Mouse (Mus musculus) limb, embryonic 10.5 days (tissue): Measurements from ENCODE around the gene Gna13. TPM values are rescaled to one million over a fixed set of nuclear protein-coding genes. Genes with fewer than 3 reads are reported as not detected.

ENCODE experiments used
- DNase-seq: peaks from one replicate; pipeline ENCODE4 v3.0.0-alpha.2; 2017; ENCODE audit warnings: low spot score
- H3K27ac ChIP-seq: fragments of 300-500 bp; sonication (generic); 2 replicates; pipeline ENCODE4 v1.5.1; 2016; ENCODE audit warnings: mild to moderate bottlenecking
- H3K27me3 ChIP-seq: fragments of 300-500 bp; sonication (generic); 2 replicates; pipeline ENCODE4 v1.6.1; 2016; ENCODE audit warnings: low read depth, mild to moderate bottlenecking; ENCODE audit not compliant: poor library complexity, severe bottlenecking
- H3K36me3 ChIP-seq: fragments of 300-500 bp; sonication (generic); 2 replicates; pipeline ENCODE4 v1.6.1; 2016; ENCODE audit warnings: mild to moderate bottlenecking, moderate library complexity
- H3K4me1 ChIP-seq: fragments of 300-500 bp; sonication (generic); 2 replicates; pipeline ENCODE4 v1.6.1; 2016
- H3K4me3 ChIP-seq: fragments of 300-500 bp; sonication (generic); 2 replicates; pipeline ENCODE4 v1.5.1; 2016; ENCODE audit warnings: mild to moderate bottlenecking, moderate library complexity
- H3K9me3 ChIP-seq: fragments of 300-500 bp; sonication (generic); replicated peaks from 2 replicates; pipeline ENCODE4 v1.6.1; 2016; ENCODE audit warnings: mild to moderate bottlenecking
- WGBS: fragments of 180-500 bp; shearing (Covaris S2); methylation state at CpG from one replicate; pipeline ENCODE4 v1.1.7; 2016; 5-methylcytosine and 5-hydroxymethylcytosine counted together
- polyA plus RNA-seq: library from polyadenylated mRNA; unstranded; fragments of >200 nt; fragmentation: Nextera tagmentation; extraction: Ambion mirVana; gene quantifications from 2 replicates; pipeline ENCODE4 v1.2.1, GENCODE M21; 2016

Gna13 gene
- polyA plus RNA-seq, 1 experiment from 2014 or later, result 20.1 TPM

DNA sequence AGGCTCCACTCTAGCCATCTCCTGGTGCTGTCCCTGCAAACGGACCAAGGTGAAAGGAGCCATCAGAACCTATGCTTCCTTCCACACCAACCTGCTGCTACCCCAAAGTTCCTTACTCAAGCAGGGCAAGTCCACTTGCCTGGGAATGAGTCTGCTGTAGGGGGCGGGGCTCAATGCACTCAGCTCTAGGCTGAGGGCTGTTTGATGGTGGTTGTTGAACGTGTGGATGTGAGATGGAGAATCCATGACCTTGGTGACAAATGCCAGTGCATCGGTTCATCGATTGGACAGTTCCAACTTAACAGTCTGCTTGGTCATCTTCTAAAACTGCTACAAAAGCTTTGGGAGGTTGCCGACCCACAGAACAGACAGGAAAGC lies 8.4 kb upstream of the Gna13 start:
- no peaks in the 10 kb centered on the region for H3K9me3 ChIP-seq
- DNase-seq, result no peak
- no peaks in the 10 kb centered on the region for H3K27me3 ChIP-seq
- H3K36me3 ChIP-seq, result no peaks in the 10 kb centered on the region
- H3K4me3 ChIP-seq, result no peak overlapping the region
- H3K4me1 ChIP-seq, result 0 out of 2 replicates have a peak, but pooled peaks cover 5% of the 10 kb centered on the region
- no peak overlapping the region for H3K27ac ChIP-seq
- WGBS, result 81% methylated on average over 6 of the region's 6 CpGs

- Histone ChIP-seq H3K36me3 (no peaks in the 10 kb centered on the region), H3K27ac (no peak overlapping the region), H3K4me3 (no peak overlapping the region), H3K9me3 (no peaks in the 10 kb centered on the region), H3K4me1 (peaks cover 8% of the 10 kb centered on the region; the same call in 1 of the 2 replicates), H3K27me3 (no peaks in the 10 kb centered on the region)
- no peak for DNase-seq
- WGBS, result 73% methylated on average over 16 of the region's 16 CpGs
Observed at GRCm38 (mm10) chr11:109355771-109356388, 6.8 kb upstream of the Gna13 start.

GRCm38 (mm10) chr11:109357171-109357570 lies 5.5 kb upstream of the Gna13 start:
- Histone ChIP-seq H3K27ac (no peak overlapping the region), H3K4me1 (peaks cover 20% of the 10 kb centered on the region), H3K36me3 (no peaks in the 10 kb centered on the region), H3K9me3 (no peaks in the 10 kb centered on the region), H3K27me3 (peaks cover 5% of the 10 kb centered on the region), H3K4me3 (no peak overlapping the region)
- no peak for DNase-seq
- WGBS, result 93% methylated on average over 5 of the region's 5 CpGs

DNA sequence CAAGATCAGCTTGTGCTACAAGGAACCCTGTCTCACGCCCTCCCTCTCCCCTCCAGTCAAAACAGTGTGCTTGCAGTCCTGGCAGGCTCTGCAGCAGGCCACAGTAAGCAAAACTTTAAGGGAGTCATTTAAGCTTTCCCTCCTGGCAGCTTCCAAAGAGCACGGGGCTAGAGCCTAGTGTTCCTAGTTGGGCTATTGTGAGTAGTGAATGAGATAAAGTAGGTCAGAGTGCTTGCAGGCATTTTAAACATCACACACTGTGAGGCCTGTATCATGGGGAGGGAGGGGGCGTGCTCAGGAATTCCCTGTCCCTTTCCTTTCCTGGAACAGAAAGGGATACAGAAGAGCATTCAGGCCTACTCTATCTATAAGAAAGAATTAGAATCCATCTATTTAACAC lies 4.1 kb upstream of the Gna13 start:
- DNase-seq, result no peak
- no peak overlapping the region for H3K4me3 ChIP-seq
- WGBS, result 55% methylated on average over 3 of the region's 3 CpGs
- peaks cover 20% of the 10 kb centered on the region for H3K4me1 ChIP-seq
- H3K27ac ChIP-seq, result no peak overlapping the region
- peaks cover 5% of the 10 kb centered on the region for H3K27me3 ChIP-seq
- no peaks in the 10 kb centered on the region for H3K9me3 ChIP-seq
- no peaks in the 10 kb centered on the region for H3K36me3 ChIP-seq

DNA sequence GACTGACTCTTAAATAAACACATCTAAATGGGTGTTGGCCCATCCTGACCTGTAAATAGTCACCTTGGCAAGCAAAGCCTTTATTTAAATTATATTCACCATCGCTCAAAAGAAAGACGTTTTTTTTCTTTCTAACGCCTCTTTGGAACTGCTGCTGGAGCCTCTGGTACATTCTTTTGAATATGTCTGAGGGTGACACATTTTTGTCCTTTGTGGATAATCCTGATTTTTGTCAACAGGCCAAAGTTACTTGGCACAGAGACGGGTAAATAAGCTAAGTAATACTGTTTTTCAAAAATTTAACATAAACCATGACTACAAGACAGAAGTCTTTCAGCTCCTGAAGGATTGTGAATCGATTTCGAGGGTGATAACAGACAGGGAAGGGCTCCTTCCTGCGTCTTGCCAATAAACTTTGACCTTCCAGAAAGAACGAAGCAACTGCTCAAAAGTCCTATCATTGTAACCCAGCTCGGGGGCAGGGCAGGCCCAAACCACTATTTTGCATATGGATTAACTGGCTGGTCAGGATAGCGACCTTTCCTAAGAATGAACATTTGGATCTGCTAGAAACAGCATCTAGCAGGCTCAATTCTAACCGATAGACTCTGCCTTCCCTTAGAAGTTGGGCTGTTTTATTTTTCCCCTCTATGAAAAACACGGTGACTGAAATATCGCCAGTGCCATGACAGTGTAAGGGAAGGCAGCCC lies 3.4 kb upstream of the Gna13 start:
- Histone ChIP-seq H3K36me3 (no peaks in the 10 kb centered on the region), H3K4me3 (no peak overlapping the region), H3K9me3 (no peaks in the 10 kb centered on the region), H3K27me3 (peaks cover 5% of the 10 kb centered on the region), H3K27ac (no peak overlapping the region), H3K4me1 (peaks cover 24% of the 10 kb centered on the region)
- DNase-seq, result no peak
- WGBS, result 59% methylated on average over 13 of the region's 13 CpGs

DNA sequence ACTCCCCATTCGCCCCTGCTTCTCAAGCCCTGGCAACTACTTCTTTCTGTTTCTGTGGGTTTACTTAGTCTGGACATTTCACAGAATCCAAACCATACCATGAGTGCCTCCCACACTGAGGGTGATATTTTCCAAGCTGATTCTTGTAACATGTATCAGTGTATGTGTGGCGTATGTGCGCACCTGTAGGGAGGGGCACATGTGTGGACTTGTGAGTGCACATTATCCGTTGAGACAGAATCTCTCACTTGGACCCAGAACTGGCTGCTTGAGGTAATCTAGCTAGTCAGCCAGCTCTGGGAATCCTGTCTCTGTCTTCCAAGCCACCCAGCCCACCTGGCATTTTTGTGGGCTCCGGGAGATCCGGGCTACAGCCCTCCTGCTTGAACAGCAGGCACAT lies 2.5 kb upstream of the Gna13 start:
- DNase-seq, result no peak
- Histone ChIP-seq H3K9me3 (no peaks in the 10 kb centered on the region), H3K36me3 (0 out of 2 replicates have a peak, but pooled peaks cover 4% of the 10 kb centered on the region), H3K27ac (no peak overlapping the region), H3K4me3 (no peak overlapping the region), H3K27me3 (peaks cover 5% of the 10 kb centered on the region), H3K4me1 (peaks cover 33% of the 10 kb centered on the region)
- 70% methylated on average over 6 of the region's 6 CpGs for WGBS

DNA sequence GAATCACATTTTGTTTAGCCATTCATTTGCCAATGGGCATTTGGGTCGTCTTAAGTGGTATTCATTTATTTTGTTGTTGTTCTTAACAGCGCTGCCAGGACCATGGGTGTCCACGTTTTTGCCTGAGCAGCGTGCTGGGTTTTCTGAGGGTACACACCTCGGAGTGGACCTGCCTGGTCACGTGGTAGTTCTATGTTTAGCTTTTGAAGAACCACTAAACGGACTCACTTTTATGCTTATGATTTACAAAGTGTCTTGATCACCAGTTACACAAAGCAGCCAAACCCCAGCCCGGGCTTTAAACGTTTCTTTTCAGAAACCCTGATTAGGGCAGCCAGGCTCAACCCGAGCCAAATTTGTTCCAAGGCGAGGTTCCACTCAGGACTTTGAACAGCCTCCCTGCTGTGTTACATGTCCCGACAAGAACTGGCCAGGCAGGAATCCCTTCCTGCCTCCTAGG lies 2.0 kb upstream of the Gna13 start:
- no peak for DNase-seq
- peak overlapping the region; percentile 34; the same call in 1 of the 2 replicates for H3K27ac ChIP-seq
- H3K4me1 ChIP-seq, result peaks cover 35% of the 10 kb centered on the region
- no peak overlapping the region for H3K4me3 ChIP-seq
- peaks cover 5% of the 10 kb centered on the region for H3K27me3 ChIP-seq
- 63% methylated on average over 12 of the region's 12 CpGs for WGBS
- H3K36me3 ChIP-seq, result peaks cover 9% of the 10 kb centered on the region
- H3K9me3 ChIP-seq, result no peaks in the 10 kb centered on the region

DNA sequence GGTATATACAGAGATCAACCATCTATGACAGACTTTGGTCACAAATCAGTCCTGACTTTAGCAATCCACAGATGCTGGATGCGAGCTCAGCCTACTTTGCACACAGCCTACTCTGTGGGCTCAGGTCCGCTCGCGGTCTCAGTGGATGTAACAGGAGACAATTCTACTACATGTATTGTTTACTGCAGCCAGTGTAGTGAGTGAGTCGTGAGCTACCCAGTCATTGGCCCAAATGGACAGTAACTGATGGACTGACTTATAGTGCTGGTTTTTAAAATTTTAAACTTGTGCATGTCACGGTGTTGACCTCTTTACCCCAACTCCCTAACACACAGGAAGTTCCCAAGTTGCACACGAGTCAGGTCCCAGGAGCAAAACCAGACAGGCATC lies 1.4 kb upstream of the Gna13 start:
- Histone ChIP-seq H3K4me3 (no peak overlapping the region), H3K9me3 (no peaks in the 10 kb centered on the region), H3K36me3 (peaks cover 15% of the 10 kb centered on the region), H3K4me1 (peaks cover 35% of the 10 kb centered on the region), H3K27ac (no peak overlapping the region), H3K27me3 (peaks cover 5% of the 10 kb centered on the region)
- no peak for DNase-seq
- 80% methylated on average over 7 of the region's 7 CpGs for WGBS

DNA sequence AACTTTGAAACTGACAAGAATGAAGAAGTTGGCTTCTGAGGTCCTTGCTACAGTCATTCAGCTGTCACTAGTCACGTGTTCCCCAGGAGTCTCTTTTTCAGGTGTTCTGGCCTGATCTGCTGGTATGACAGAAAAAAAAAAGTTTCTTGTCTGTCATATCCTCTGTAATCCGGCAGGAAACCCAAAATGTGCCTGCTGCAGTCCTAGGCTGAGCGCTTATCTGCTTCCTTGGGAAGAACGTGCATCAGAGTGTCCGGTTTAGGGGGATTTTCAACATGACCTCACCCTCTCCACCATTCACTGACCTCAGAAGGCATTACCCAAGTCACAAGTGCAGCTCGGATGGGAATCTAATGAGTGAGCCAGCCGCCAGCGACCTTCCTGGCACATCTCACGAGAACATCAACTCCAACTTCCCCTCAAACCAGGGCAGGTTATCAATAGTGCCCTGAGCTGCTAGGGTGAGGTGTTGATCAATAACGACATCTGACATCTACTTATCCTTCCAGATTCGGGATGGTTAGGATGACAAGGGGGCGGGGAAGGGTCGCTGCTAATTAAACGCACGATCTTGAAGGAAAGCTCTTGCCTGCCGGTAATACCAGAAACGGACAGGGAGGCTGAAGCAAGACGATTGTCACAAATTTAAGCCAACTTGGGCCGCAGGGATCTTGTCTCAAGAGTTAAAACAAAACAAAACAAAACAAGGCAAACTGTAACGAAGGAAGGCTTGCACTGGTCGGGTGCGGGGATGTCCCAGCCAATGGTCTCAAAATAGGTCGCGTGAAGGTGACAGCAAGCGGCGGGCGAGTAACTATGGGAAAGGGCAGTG lies 784 bp upstream of the Gna13 start:
- peak overlapping the region; percentile 96 for H3K27ac ChIP-seq
- 9% methylated on average over 27 of the region's 27 CpGs for WGBS
- peak; percentile 50 for DNase-seq
- H3K36me3 ChIP-seq, result peaks cover 21% of the 10 kb centered on the region
- peaks cover 35% of the 10 kb centered on the region for H3K4me1 ChIP-seq
- H3K4me3 ChIP-seq, result peak overlapping the region; percentile 84
- no peaks in the 10 kb centered on the region for H3K9me3 ChIP-seq
- H3K27me3 ChIP-seq, result peaks cover 5% of the 10 kb centered on the region

DNA sequence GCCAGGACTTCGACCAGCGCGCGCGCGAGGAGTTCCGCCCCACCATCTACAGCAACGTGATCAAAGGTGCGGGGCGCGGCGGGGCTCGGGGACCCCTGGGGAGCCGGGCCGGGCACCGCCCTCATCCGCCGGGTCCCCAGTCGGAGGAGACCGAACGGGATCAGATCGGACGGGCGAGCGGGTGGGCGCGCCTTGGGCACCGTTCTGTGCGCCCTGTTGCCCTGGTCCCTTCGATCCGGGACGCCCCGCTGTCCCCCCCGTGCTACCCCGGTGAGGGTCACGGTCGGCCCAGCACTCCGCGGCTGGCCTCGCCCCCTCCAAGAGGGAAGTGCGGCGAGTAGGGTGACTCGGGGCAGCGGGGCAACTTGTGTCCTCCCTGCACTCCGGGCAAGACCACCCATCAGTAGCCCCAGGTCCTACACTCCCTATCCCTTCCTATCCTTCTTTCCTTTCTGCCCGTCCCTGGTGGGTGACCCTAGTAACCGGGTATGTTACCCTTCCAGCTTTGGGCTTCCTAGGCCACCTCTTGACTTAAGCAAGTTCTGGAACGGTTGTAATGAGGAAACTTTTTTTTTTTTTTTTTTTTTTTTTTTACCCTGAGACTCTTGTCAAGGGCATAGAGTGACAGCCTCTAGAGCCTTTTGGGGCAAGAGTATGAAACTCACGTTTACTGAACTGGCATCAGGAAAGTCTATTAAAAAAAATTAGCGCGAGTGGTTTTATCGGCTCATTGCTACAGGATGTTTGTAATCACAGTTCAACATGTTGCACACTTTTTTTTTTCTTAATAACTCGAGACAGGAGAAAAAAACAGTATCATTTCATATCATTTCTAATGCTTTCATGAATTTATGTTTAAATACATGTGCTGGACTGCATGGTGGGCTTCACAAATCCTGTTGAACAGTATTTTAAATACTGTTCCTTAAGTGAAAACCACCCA lies 831 bp downstream of the Gna13 start:
- WGBS, result 3% methylated on average over 53 of the region's 53 CpGs
- Histone ChIP-seq H3K27me3 (peaks cover 5% of the 10 kb centered on the region), H3K36me3 (peaks cover 37% of the 10 kb centered on the region), H3K4me1 (peaks cover 34% of the 10 kb centered on the region), H3K27ac (peak overlapping the region; percentile 96), H3K4me3 (peak overlapping the region; percentile 84), H3K9me3 (no peaks in the 10 kb centered on the region)
- DNase-seq, result peak; percentile 70

DNA sequence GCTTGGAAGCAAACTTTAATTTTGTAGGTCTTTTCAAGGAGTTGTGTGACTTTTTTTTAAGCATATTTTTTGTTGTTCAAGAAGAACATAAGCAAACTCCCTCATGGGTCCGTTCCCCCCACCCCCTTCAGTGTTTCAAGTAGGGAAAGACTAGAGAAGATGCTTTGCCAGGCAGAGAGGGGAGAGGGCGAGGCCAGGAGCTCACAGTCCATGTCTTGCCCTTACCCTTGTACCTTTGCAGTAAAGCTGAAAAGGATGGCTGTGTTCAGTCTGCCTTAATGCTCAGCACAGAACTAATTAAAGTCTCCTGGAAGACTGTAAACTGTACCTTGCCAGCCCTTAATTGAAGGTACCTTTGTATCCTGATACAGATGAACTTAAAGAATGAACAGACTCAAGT lies 1.7 kb downstream of the Gna13 start:
- Histone ChIP-seq H3K27me3 (peaks cover 5% of the 10 kb centered on the region), H3K9me3 (no peaks in the 10 kb centered on the region), H3K27ac (no peak overlapping the region), H3K4me1 (peaks cover 30% of the 10 kb centered on the region), H3K4me3 (peak overlapping the region; percentile 84), H3K36me3 (peaks cover 46% of the 10 kb centered on the region)
- WGBS, result 70% methylated on average over 2 of the region's 2 CpGs
- no peak for DNase-seq

DNA sequence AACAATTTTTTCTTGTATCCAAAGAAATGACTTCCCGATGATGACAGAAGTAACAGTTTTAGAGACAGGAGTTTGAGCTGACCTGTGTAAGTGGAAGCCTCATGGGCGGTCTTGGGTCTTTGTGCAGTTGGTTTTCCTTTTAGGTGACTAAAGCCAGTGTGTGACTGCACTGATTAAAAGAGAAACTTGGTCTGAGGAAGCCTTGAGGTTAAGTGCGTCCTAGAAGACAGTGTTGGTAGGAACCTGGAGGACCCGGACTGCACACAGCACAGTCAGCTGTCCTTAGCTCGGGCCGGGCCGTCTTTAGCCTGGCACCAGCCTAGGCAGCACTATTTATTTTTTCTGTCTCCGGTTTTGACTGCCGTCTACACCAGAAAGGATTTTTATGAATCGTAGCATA lies 2.2 kb downstream of the Gna13 start:
- DNase-seq, result no peak
- 92% methylated on average over 10 of the region's 10 CpGs for WGBS
- Histone ChIP-seq H3K9me3 (no peaks in the 10 kb centered on the region), H3K27me3 (peaks cover 5% of the 10 kb centered on the region), H3K4me3 (peak overlapping the region; percentile 84; the same call in 1 of the 2 replicates), H3K4me1 (peaks cover 30% of the 10 kb centered on the region), H3K27ac (no peak overlapping the region), H3K36me3 (peaks cover 51% of the 10 kb centered on the region)
